Mouse (Mus musculus) hindbrain, embryonic 11.5 days (tissue): ENCODE data around the gene Map3k7. TPM values are rescaled to one million over a fixed set of nuclear protein-coding genes. Genes with fewer than 3 reads are reported as not detected.

ENCODE experiments used
- ATAC-seq: fragments of 200-750 bp; cut with Nextera tagmentation; 2 replicates; pipeline ENCODE4 v1.8.0; 2017; ENCODE audit warnings: mild to moderate bottlenecking, moderate TSS enrichment, moderate library complexity; ENCODE audit not compliant: low FRiP score
- DNase-seq: peaks from one replicate; pipeline ENCODE4 v3.0.0-alpha.2; 2015; ENCODE audit warnings: low spot score
- H3K27ac ChIP-seq: fragments of 300-500 bp; sonication (generic); 2 replicates; pipeline ENCODE4 v1.5.1; 2014; ENCODE audit warnings: mild to moderate bottlenecking, low read depth, low read length
- H3K27me3 ChIP-seq: fragments of 300-500 bp; sonication (generic); 2 replicates; pipeline ENCODE4 v1.6.1; 2014; ENCODE audit warnings: mild to moderate bottlenecking, low read length, moderate library complexity, mixed read lengths; ENCODE audit not compliant: control insufficient read depth, insufficient read depth
- H3K36me3 ChIP-seq: fragments of 300-500 bp; sonication (generic); 2 replicates; pipeline ENCODE4 v1.6.1; 2014; ENCODE audit warnings: mild to moderate bottlenecking, low read length, moderate library complexity, mixed read lengths; ENCODE audit not compliant: control insufficient read depth, insufficient read depth
- H3K4me1 ChIP-seq: fragments of 300-500 bp; sonication (generic); replicated peaks from 2 replicates; pipeline ENCODE4 v1.6.1; 2014; ENCODE audit warnings: low read length, mixed read lengths; ENCODE audit not compliant: control insufficient read depth, insufficient read depth
- H3K4me2 ChIP-seq: fragments of 300-500 bp; sonication (generic); replicated peaks from 2 replicates; pipeline ENCODE4 v1.6.1; 2014; ENCODE audit warnings: mild to moderate bottlenecking, low read depth, low read length
- H3K4me3 ChIP-seq: fragments of 300-500 bp; sonication (generic); 2 replicates; pipeline ENCODE4 v1.5.1; 2014; ENCODE audit warnings: low read depth, low read length
- H3K9ac ChIP-seq: fragments of 300-500 bp; sonication (generic); 2 replicates; pipeline ENCODE4 v1.6.1; 2014; ENCODE audit warnings: low read depth, low read length
- H3K9me3 ChIP-seq: fragments of 300-500 bp; sonication (generic); 2 replicates; pipeline ENCODE4 v1.6.1; 2016; ENCODE audit warnings: low read length; ENCODE audit not compliant: control insufficient read depth
- WGBS: fragments of 180-500 bp; shearing (Covaris S2); extraction: QIAGEN DNeasy Blood & Tissue Kit; methylation state at CpG from one replicate; pipeline ENCODE4 v1.1.7; 2014; 5-methylcytosine and 5-hydroxymethylcytosine counted together
- polyA plus RNA-seq: library from polyadenylated mRNA; unstranded; fragments of >200 nt; fragmentation: Nextera tagmentation; extraction: Ambion mirVana; gene quantifications from 2 replicates; pipeline ENCODE4 v1.2.1, GENCODE M21; 2014

Gene Map3k7
- polyA plus RNA-seq, 1 experiment from 2014 or later = 45.8 TPM

DNA sequence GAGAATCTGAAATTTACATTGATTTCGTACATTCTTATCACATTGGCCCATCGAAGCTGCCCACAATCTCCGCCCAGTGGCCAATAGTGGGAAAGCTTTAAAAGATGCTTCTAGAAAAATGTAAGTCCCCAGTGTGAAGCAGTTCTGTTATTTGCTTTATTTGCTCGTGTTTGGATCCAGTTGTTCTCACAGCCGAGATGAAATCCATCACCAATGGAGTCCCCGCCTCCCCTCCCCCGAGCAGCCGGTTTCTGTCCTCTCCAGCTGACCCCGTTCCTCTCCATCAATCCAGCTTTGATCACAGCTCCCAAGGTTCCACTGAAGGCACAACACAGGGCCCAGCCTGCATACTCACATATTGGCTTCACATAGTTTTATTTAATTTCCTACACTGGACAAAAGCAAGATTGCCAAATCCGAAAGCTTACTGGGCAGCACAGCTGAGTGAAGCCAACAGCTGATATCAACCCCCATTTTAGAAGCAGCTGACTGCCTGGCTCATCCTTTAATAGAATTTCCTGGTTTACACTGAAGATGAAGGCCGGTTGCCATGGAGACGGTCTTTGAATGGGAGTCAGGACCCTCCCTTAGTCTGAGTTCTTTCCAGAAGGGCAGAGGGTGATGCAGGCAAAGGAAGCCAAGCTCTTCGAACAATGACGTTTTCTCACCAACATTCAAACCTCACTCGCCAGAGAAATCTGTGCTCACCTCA is 78.0 kb downstream of the Map3k7 start:
- H3K27ac ChIP-seq = peak overlapping the region; percentile 52
- WGBS = 45% methylated on average over 15 of the region's 15 CpGs
- H3K9me3 ChIP-seq = no peaks in the 10 kb centered on the region
- no peaks in the 10 kb centered on the region for H3K27me3 ChIP-seq
- no peaks in the 10 kb centered on the region for H3K36me3 ChIP-seq
- no peaks in the 10 kb centered on the region for H3K4me1 ChIP-seq
- H3K9ac ChIP-seq = no peak overlapping the region
- no peak overlapping the region for H3K4me2 ChIP-seq
- no peak overlapping the region for H3K4me3 ChIP-seq
- DNase-seq (peak; percentile 87), ATAC-seq (peak; percentile 89)

- DNase-seq (no peak), ATAC-seq (no peak)
- WGBS = 11% methylated on average over 5 of the region's 5 CpGs
- H3K4me2 ChIP-seq = no peak overlapping the region
- H3K4me1 ChIP-seq = no peaks in the 10 kb centered on the region
- H3K4me3 ChIP-seq = no peak overlapping the region
- H3K9ac ChIP-seq = no peak overlapping the region
- H3K27ac ChIP-seq = no peak overlapping the region
- H3K36me3 ChIP-seq = no peaks in the 10 kb centered on the region
- no peaks in the 10 kb centered on the region for H3K27me3 ChIP-seq
- H3K9me3 ChIP-seq = no peaks in the 10 kb centered on the region
Observed at GRCm38 (mm10) chr4:32045234-32045633, 81.3 kb downstream of the Map3k7 start.

DNA sequence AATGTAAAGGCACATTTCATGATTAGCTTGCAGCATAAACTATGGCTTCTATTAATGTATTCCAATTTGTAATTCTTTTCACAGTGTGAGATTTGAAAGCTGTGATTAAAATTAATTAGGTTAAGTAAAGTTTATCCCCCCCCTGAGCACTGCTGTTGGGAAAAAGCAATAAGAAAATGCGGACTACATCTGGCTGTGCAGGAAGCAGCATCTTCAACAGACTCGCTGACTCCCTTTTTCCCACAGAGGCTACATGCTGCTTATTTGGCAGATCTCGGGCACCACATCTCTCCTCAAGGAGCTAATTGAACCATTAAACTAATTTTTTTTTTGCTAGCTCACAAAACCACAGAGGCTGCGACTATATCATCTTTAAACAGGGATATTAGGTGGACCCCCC is 85.9 kb downstream of the Map3k7 start:
- Histone ChIP-seq H3K27ac (no peak overlapping the region), H3K36me3 (no peaks in the 10 kb centered on the region)
- WGBS = 78% methylated on average over 4 of the region's 4 CpGs

DNA sequence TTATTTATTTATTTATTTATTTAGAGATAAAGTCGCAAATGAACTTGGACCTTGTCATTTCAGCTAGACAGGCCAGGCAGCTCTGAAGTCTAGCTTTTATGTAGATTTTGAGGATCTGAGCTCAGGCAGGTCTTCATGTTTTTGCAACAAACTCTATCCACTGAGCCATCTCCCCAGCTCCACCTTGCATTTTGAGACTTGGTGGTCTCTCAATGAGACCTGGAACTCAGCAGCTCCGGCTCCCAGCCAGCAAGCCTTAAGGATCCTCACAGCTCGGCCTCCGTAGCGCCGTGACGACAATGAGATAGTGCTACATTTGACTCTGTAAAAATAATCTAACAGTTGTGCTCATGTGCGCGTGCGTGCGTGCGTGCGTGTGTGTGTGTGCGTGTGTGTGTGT is 89.3 kb downstream of the Map3k7 start:
- Histone ChIP-seq H3K4me2 (no peak overlapping the region), H3K36me3 (no peaks in the 10 kb centered on the region), H3K27me3 (no peaks in the 10 kb centered on the region; the same call in 1 of the 2 replicates), H3K4me1 (no peaks in the 10 kb centered on the region), H3K9me3 (no peaks in the 10 kb centered on the region), H3K4me3 (no peak overlapping the region), H3K9ac (no peak overlapping the region), H3K27ac (no peak overlapping the region)
- no peak for DNase-seq
- 90% methylated on average over 14 of the region's 14 CpGs for WGBS
- ATAC-seq = no peak

More for the DNA sequence above, 85.9 kb downstream of the Map3k7 start:
- no peak overlapping the region for H3K4me3 ChIP-seq
- ATAC-seq (no peak), DNase-seq (no peak)
- no peak overlapping the region for H3K4me2 ChIP-seq
- no peak overlapping the region for H3K9ac ChIP-seq
- H3K9me3 ChIP-seq = no peaks in the 10 kb centered on the region
- no peaks in the 10 kb centered on the region; the same call in 1 of the 2 replicates for H3K27me3 ChIP-seq
- no peaks in the 10 kb centered on the region for H3K4me1 ChIP-seq

- Histone ChIP-seq H3K4me2 (peak overlapping the region; percentile 50), H3K27me3 (no peaks in the 10 kb centered on the region; the same call in 1 of the 2 replicates), H3K27ac (no peak overlapping the region), H3K9me3 (no peaks in the 10 kb centered on the region), H3K36me3 (no peaks in the 10 kb centered on the region), H3K4me1 (no peaks in the 10 kb centered on the region), H3K9ac (peak overlapping the region; percentile 65), H3K4me3 (peak overlapping the region; percentile 29)
- peak; percentile 89 for DNase-seq
- WGBS = 30% methylated on average over 21 of the region's 21 CpGs
- ATAC-seq = peak; percentile 92
Observed at GRCm38 (mm10) chr4:32055151-32056052, 91.5 kb downstream of the Map3k7 start.

DNA sequence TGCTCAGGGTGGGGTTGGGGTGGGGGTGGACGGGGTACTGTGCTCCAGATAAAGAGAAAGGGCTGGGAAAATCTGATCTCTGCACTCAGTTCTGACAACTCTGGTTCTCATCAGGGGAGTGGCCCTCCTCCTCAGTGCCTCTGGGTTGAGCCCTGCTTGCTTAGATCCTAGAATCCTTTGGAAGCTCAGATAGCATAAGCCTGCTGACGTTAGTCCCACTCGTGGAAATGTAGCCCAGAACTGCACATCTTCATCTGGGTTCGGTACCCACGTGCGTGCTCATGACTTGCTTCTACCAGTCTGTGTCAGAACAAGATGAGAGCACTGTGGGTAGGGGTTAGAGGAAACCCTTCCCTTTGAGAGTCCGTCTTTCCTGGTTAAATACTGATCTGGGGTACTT is 92.5 kb downstream of the Map3k7 start:
- 72% methylated on average over 7 of the region's 7 CpGs for whole genome bisulfite sequencing

GRCm38 (mm10) chr4:32057102-32057501 is 93.2 kb downstream of the Map3k7 start:
- DNase-seq (peak; percentile 55), ATAC-seq (peak; percentile 58; the same call in 1 of the 2 replicates)
- Histone ChIP-seq H3K27me3 (no peaks in the 10 kb centered on the region; the same call in 1 of the 2 replicates), H3K9me3 (no peaks in the 10 kb centered on the region), H3K27ac (no peak overlapping the region), H3K36me3 (no peaks in the 10 kb centered on the region), H3K4me2 (no peak overlapping the region), H3K4me3 (no peak overlapping the region), H3K9ac (no peak overlapping the region), H3K4me1 (no peaks in the 10 kb centered on the region)
- 64% methylated on average over 5 of the region's 5 CpGs for WGBS

More for the DNA sequence above, 92.5 kb downstream of the Map3k7 start:
- no peak overlapping the region for H3K4me2 ChIP-seq
- H3K9me3 ChIP-seq = no peaks in the 10 kb centered on the region
- no peaks in the 10 kb centered on the region for H3K36me3 ChIP-seq
- no peak for ATAC-seq
- H3K27ac ChIP-seq = no peak overlapping the region
- H3K4me1 ChIP-seq = no peaks in the 10 kb centered on the region
- no peaks in the 10 kb centered on the region; the same call in 1 of the 2 replicates for H3K27me3 ChIP-seq
- H3K4me3 ChIP-seq = no peak overlapping the region
- no peak for DNase-seq
- no peak overlapping the region for H3K9ac ChIP-seq

GRCm38 (mm10) chr4:32060686-32061085 is 96.8 kb downstream of the Map3k7 start:
- H3K4me3 ChIP-seq = no peak overlapping the region
- H3K9me3 ChIP-seq = no peaks in the 10 kb centered on the region
- H3K9ac ChIP-seq = no peak overlapping the region
- no peak for ATAC-seq
- 97% methylated on average over 4 of the region's 4 CpGs for WGBS
- no peak for DNase-seq
- H3K27ac ChIP-seq = no peak overlapping the region
- no peaks in the 10 kb centered on the region for H3K4me1 ChIP-seq
- no peaks in the 10 kb centered on the region for H3K36me3 ChIP-seq
- H3K4me2 ChIP-seq = no peak overlapping the region
- H3K27me3 ChIP-seq = no peaks in the 10 kb centered on the region
